Mouse (Mus musculus): ENCODE data around the gene Ttf2. TPM values are rescaled to one million over a fixed set of nuclear protein-coding genes. Genes with fewer than 3 reads are reported as not detected.
A peak's percentile ranks its signal among the peaks of the same experiment; 100 is the strongest.

Gene Ttf2
- polyA plus RNA-seq, 1 experiment: 3.3 TPM

DNA sequence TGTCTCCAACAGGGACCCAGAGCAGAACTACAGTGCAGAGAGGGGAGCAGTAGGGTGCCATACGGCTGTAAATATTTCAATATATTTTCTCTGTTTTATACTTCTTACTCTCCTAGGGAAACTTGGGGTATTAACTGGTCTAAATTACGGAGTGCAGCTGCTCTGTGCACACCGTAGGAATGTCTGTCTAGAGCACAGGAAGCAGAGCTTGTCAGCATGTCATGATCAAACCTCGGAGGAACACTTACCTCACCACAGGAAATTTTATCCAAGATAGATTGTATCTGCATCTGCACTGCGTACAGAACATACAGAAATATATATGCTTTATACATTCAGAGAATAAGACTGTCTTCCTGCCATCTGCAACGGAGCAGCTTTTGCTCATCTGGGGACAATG, 60.9 kb downstream of the Ttf2 start:
- WGBS: 7% methylated on average over 6 of the region's 6 CpGs
- H3K27me3 ChIP-seq (ENCODE audit: control insufficient read depth, insufficient read depth, low read length): no peaks in the 10 kb centered on the region
- no peaks in the 10 kb centered on the region for H3K4me1 ChIP-seq (ENCODE audit: control insufficient read depth, insufficient read depth, insufficient read length)
- no peak for DNase-seq (ENCODE audit: low read depth in 1 of 2, low spot score in 2 of 2)
- H3K36me3 ChIP-seq (ENCODE audit: control insufficient read depth, insufficient read depth, low read length): no peaks in the 10 kb centered on the region
- no peak for TF ChIP-seq POLR2A (IDR thresholded peaks at IDR 0.05; ENCODE audit: low read depth, low read length)
- TF ChIP-seq CTCF (IDR thresholded peaks at IDR 0.05; ENCODE audit: extremely low read depth, insufficient read depth, insufficient read length, insufficient replicate concordance): no peak
- no peak overlapping the region for H3K27ac ChIP-seq (ENCODE audit: insufficient read depth, low read length)
- no peak overlapping the region for H3K4me3 ChIP-seq (ENCODE audit: extremely low read depth, insufficient read depth, insufficient read length)

DNA sequence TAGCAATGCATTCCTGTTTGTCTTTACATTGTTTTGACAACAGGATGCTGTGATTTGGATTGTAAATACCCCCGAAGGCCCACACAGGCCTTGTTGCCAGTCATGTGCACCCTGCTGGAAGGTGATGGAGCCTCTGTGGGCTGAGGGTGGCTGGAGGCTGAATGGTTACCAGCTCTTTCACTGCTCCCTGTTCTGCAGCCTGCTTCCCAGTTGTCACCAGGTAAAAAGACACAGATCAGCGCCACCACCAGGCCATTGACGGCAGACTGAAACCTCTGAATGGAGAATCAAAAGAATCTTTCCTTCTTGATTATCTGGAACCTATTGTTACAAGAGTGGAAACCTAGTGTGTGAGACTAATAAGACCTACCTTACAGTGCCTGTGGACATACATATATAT, 62.5 kb downstream of the Ttf2 start:
- Histone ChIP-seq H3K4me3 (ENCODE audit: extremely low read depth, insufficient read depth, insufficient read length) (no peak overlapping the region), H3K27me3 (ENCODE audit: control insufficient read depth, insufficient read depth, low read length) (no peaks in the 10 kb centered on the region), H3K36me3 (ENCODE audit: control insufficient read depth, insufficient read depth, low read length) (no peaks in the 10 kb centered on the region), H3K27ac (ENCODE audit: insufficient read depth, low read length) (no peak overlapping the region), H3K4me1 (ENCODE audit: control insufficient read depth, insufficient read depth, insufficient read length) (no peaks in the 10 kb centered on the region)
- WGBS: 55% methylated on average over 3 of the region's 3 CpGs
- no peak for TF ChIP-seq POLR2A (IDR thresholded peaks at IDR 0.05; ENCODE audit: low read depth, low read length)
- TF ChIP-seq CTCF (IDR thresholded peaks at IDR 0.05; ENCODE audit: extremely low read depth, insufficient read depth, insufficient read length, insufficient replicate concordance): peak; percentile 6; the same call in 1 of the 2 replicates
- DNase-seq (ENCODE audit: low read depth in 1 of 2, low spot score in 2 of 2): no peak

- Histone ChIP-seq H3K27ac (ENCODE audit: insufficient read depth, low read length) (no peak overlapping the region), H3K4me1 (ENCODE audit: control insufficient read depth, insufficient read depth, insufficient read length) (no peaks in the 10 kb centered on the region), H3K4me3 (ENCODE audit: extremely low read depth, insufficient read depth, insufficient read length) (no peak overlapping the region), H3K36me3 (ENCODE audit: control insufficient read depth, insufficient read depth, low read length) (no peaks in the 10 kb centered on the region), H3K27me3 (ENCODE audit: control insufficient read depth, insufficient read depth, low read length) (no peaks in the 10 kb centered on the region)
- WGBS: 24% methylated on average over 6 of the region's 6 CpGs
- DNase-seq (ENCODE audit: low read depth in 1 of 2, low spot score in 2 of 2): no peak
- no peak for TF ChIP-seq CTCF (IDR thresholded peaks at IDR 0.05; ENCODE audit: extremely low read depth, insufficient read depth, insufficient read length, insufficient replicate concordance)
- no peak for TF ChIP-seq POLR2A (IDR thresholded peaks at IDR 0.05; ENCODE audit: low read depth, low read length)
Measured at GRCm38 (mm10) chr3:100906128-100906527, 63.3 kb downstream of the Ttf2 start.

DNA sequence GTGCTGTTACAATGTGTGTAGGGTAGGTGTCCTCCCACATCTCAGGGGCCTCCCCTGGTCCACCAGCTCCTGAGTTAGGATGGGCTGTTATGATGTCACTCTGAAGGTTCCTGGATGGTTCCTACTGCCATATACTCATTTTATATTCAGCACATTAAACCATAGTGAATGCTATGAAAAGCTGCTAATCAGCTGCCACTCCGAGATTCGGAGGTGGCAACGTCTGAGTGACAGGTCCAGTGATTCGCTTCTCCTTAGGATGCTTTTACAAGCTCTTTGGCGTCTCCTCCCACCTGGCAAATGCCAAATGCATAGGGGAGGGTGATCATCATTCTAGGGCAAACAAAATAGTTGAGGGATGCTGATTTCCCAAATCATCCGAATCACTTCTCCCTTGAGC, 74.0 kb downstream of the Ttf2 start:
- Histone ChIP-seq H3K27me3 (ENCODE audit: control insufficient read depth, insufficient read depth, low read length) (no peaks in the 10 kb centered on the region), H3K4me1 (ENCODE audit: control insufficient read depth, insufficient read depth, insufficient read length) (no peaks in the 10 kb centered on the region), H3K27ac (ENCODE audit: insufficient read depth, low read length) (no peak overlapping the region), H3K36me3 (ENCODE audit: control insufficient read depth, insufficient read depth, low read length) (no peaks in the 10 kb centered on the region), H3K4me3 (ENCODE audit: extremely low read depth, insufficient read depth, insufficient read length) (no peak overlapping the region)
- DNase-seq (ENCODE audit: low read depth in 1 of 2, low spot score in 2 of 2): no peak
- no peak for TF ChIP-seq CTCF (IDR thresholded peaks at IDR 0.05; ENCODE audit: extremely low read depth, insufficient read depth, insufficient read length, insufficient replicate concordance)
- TF ChIP-seq POLR2A (IDR thresholded peaks at IDR 0.05; ENCODE audit: low read depth, low read length): no peak
- WGBS: 85% methylated on average over 6 of the region's 6 CpGs

DNA sequence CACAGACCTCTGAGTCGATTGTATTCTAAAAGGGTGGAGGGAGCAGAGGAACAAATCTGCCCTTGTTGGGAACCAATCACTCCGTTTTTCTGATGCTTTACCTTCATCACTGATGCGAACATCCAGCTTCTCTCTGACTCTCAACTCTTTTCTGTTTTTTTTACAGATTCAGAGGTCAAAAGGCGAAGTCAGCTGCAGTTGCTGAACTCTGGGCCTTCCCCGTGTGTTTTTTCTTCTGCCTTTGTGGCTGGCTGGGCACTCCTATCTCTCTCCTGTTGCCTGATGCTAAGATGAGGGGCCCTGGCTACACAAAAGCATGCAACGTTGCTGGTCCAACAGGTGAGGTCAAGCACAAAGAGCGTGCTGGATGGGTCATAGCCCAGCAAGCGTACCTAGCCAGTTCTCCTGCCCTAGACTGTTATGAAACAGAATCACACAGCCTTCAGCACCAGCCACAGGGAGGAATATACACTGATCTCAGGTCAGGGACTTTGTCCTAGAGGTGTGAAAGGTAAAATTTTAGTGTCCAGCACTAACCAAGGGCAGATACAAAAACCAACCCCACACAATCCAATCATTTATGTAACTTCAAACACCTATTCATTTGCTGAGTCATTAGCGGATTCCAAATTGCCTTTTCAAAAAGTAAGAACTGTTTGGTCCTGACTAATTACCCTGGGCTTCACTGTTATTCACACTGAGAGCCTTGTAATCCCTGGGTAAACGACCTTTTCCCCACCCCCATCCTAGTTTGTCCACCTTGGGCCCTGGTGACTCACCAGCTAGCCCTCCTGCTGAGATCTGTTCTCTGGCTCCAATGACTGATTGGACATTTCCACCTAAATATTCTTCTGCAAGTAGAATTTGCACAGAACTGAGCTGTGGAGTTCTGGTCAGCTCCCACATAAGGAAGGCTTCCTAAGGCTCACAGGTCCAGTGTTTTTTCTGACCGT, 76.8 kb downstream of the Ttf2 start:
- Histone ChIP-seq H3K4me1 (ENCODE audit: control insufficient read depth, insufficient read depth, insufficient read length) (no peaks in the 10 kb centered on the region), H3K4me3 (ENCODE audit: extremely low read depth, insufficient read depth, insufficient read length) (no peak overlapping the region), H3K36me3 (ENCODE audit: control insufficient read depth, insufficient read depth, low read length) (no peaks in the 10 kb centered on the region), H3K27ac (ENCODE audit: insufficient read depth, low read length) (no peak overlapping the region), H3K27me3 (ENCODE audit: control insufficient read depth, insufficient read depth, low read length) (no peaks in the 10 kb centered on the region)
- TF ChIP-seq CTCF (IDR thresholded peaks at IDR 0.05; ENCODE audit: extremely low read depth, insufficient read depth, insufficient read length, insufficient replicate concordance): no peak
- TF ChIP-seq POLR2A (IDR thresholded peaks at IDR 0.05; ENCODE audit: low read depth, low read length): no peak
- DNase-seq (ENCODE audit: low read depth in 1 of 2, low spot score in 2 of 2): no peak
- 80% methylated on average over 11 of the region's 11 CpGs for WGBS

- no peak for TF ChIP-seq POLR2A (IDR thresholded peaks at IDR 0.05; ENCODE audit: low read depth, low read length)
- no peak for TF ChIP-seq CTCF (IDR thresholded peaks at IDR 0.05; ENCODE audit: extremely low read depth, insufficient read depth, insufficient read length, insufficient replicate concordance)
- Histone ChIP-seq H3K27me3 (ENCODE audit: control insufficient read depth, insufficient read depth, low read length) (no peaks in the 10 kb centered on the region), H3K4me1 (ENCODE audit: control insufficient read depth, insufficient read depth, insufficient read length) (no peaks in the 10 kb centered on the region), H3K4me3 (ENCODE audit: extremely low read depth, insufficient read depth, insufficient read length) (no peak overlapping the region), H3K36me3 (ENCODE audit: control insufficient read depth, insufficient read depth, low read length) (no peaks in the 10 kb centered on the region), H3K27ac (ENCODE audit: insufficient read depth, low read length) (no peak overlapping the region)
- DNase-seq (ENCODE audit: low read depth in 1 of 2, low spot score in 2 of 2): no peak
- 91% methylated on average over 3 of the region's 3 CpGs for WGBS
Measured at GRCm38 (mm10) chr3:100890406-100890805, 79.1 kb downstream of the Ttf2 start.

- no peak for DNase-seq (ENCODE audit: low read depth in 1 of 2, low spot score in 2 of 2)
- H3K4me3 ChIP-seq (ENCODE audit: extremely low read depth, insufficient read depth, insufficient read length): no peak overlapping the region
- WGBS: 97% methylated on average over 1 of the region's 1 CpGs
- no peaks in the 10 kb centered on the region for H3K36me3 ChIP-seq (ENCODE audit: control insufficient read depth, insufficient read depth, low read length)
- H3K4me1 ChIP-seq (ENCODE audit: control insufficient read depth, insufficient read depth, insufficient read length): no peaks in the 10 kb centered on the region
- no peaks in the 10 kb centered on the region for H3K27me3 ChIP-seq (ENCODE audit: control insufficient read depth, insufficient read depth, low read length)
- no peak overlapping the region for H3K27ac ChIP-seq (ENCODE audit: insufficient read depth, low read length)
- TF ChIP-seq CTCF (IDR thresholded peaks at IDR 0.05; ENCODE audit: extremely low read depth, insufficient read depth, insufficient read length, insufficient replicate concordance) (no peak), POLR2A (IDR thresholded peaks at IDR 0.05; ENCODE audit: low read depth, low read length) (no peak)
Measured at GRCm38 (mm10) chr3:100889234-100889633, 80.2 kb downstream of the Ttf2 start.

Other genes starting within 250 kb of the Ttf2 start
- gene Vtcn1, start 144.2 kb downstream of the Ttf2 start, polyA plus RNA-seq (2012; rRNA removed): 0.04 TPM in 1 of 2 replicates, not detected in the other
- gene Trim45, start 47.5 kb downstream of the Ttf2 start, polyA plus RNA-seq (2012; rRNA removed): 1.4 TPM in 2 replicates
- 1.9 and 2.8 TPM in 2 replicates for gene Cd101, start 59.9 kb upstream of the Ttf2 start, polyA plus RNA-seq (2012; rRNA removed)
- gene Ptgfrn, start 140.6 kb upstream of the Ttf2 start, polyA plus RNA-seq (2012; rRNA removed): 3.6 and 5.3 TPM in 2 replicates